Mouse (Mus musculus): Measurements from ENCODE around the gene Kcnma1.

DNA sequence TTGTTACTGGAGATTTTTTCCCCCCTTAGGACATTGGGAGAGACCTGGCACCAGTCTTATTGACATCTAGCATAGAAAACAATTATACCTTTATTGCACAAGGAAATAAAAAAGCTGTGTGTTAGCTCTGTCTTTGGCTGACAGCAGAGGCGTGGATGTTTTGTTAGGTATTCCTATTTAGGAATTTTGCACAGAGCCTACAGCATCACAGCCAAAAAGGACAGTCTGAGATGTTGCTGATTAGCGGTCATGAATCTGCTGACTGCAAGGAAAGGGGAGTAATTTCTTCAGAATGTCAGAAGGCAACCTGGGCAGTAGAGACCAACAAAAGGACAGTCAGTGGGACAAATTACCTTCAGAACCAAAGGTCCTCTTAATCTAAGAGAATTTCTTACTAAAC lies 412.2 kb downstream of the Kcnma1 start:
- TF ChIP-seq CTCF (conservative IDR thresholded peaks at IDR 0.05; ENCODE audit: low read length) (no peak), POU5F1 (IDR thresholded peaks at IDR 0.05; ENCODE audit: borderline replicate concordance, low read length) (no peak), NANOG (IDR thresholded peaks at IDR 0.05; ENCODE audit: borderline replicate concordance, low read length) (no peak)
